Mouse (Mus musculus): ENCODE data around the gene Slc17a9. TPM values are rescaled to one million over a fixed set of nuclear protein-coding genes. Genes with fewer than 3 reads are reported as not detected.

The Slc17a9 gene
- polyA plus RNA-seq, 1 experiment from 2014 or later = 1.7 TPM

- 67% methylated on average over 2 of the region's 2 CpGs for WGBS
- H3K4me3 ChIP-seq (ENCODE audit: low read depth, low read length) = no peak overlapping the region
- no peak overlapping the region for H3K27ac ChIP-seq (ENCODE audit: low read length)
- H3K27me3 ChIP-seq (ENCODE audit: control insufficient read depth, insufficient read depth, low read length) = no peaks in the 10 kb centered on the region
- H3K4me2 ChIP-seq (replicated peaks; ENCODE audit: low read depth, low read length) = no peak overlapping the region
- H3K9ac ChIP-seq (replicated peaks; ENCODE audit: low read depth, low read length) = no peak overlapping the region
- no peaks in the 10 kb centered on the region for H3K4me1 ChIP-seq (ENCODE audit: control insufficient read depth, insufficient read depth, low read length)
- no peaks in the 10 kb centered on the region for H3K36me3 ChIP-seq (ENCODE audit: control insufficient read depth, insufficient read depth, low read length)
- no peak for ATAC-seq (ENCODE audit: insufficient number of reproducible peaks, insufficient read depth, low FRiP score, low read depth)
- H3K9me3 ChIP-seq (ENCODE audit: control insufficient read depth, low read depth, low read length) = no peaks in the 10 kb centered on the region
These were observed 12.9 kb downstream of the Slc17a9 start for GRCm38 (mm10) chr2:180737984-180738383.

- no peak overlapping the region for H3K4me2 ChIP-seq (replicated peaks; ENCODE audit: low read depth, low read length)
- H3K27ac ChIP-seq (ENCODE audit: low read length) = no peak overlapping the region
- no peaks in the 10 kb centered on the region for H3K27me3 ChIP-seq (ENCODE audit: control insufficient read depth, insufficient read depth, low read length)
- no peak overlapping the region for H3K9ac ChIP-seq (replicated peaks; ENCODE audit: low read depth, low read length)
- WGBS = 41% methylated on average over 3 of the region's 3 CpGs
- no peak for ATAC-seq (ENCODE audit: insufficient number of reproducible peaks, insufficient read depth, low FRiP score, low read depth)
- H3K4me3 ChIP-seq (ENCODE audit: low read depth, low read length) = no peak overlapping the region
- no peaks in the 10 kb centered on the region for H3K4me1 ChIP-seq (ENCODE audit: control insufficient read depth, insufficient read depth, low read length)
- H3K9me3 ChIP-seq (ENCODE audit: control insufficient read depth, low read depth, low read length) = no peaks in the 10 kb centered on the region
- H3K36me3 ChIP-seq (ENCODE audit: control insufficient read depth, insufficient read depth, low read length) = no peaks in the 10 kb centered on the region
These were observed 15.3 kb downstream of the Slc17a9 start for GRCm38 (mm10) chr2:180740349-180740748.

- 69% methylated on average over 7 of the region's 7 CpGs for WGBS
- Histone ChIP-seq H3K27ac (ENCODE audit: low read length) (no peak overlapping the region), H3K9me3 (ENCODE audit: control insufficient read depth, low read depth, low read length) (no peaks in the 10 kb centered on the region), H3K9ac (replicated peaks; ENCODE audit: low read depth, low read length) (no peak overlapping the region), H3K4me3 (ENCODE audit: low read depth, low read length) (no peak overlapping the region), H3K4me1 (ENCODE audit: control insufficient read depth, insufficient read depth, low read length) (no peaks in the 10 kb centered on the region), H3K4me2 (replicated peaks; ENCODE audit: low read depth, low read length) (no peak overlapping the region), H3K27me3 (ENCODE audit: control insufficient read depth, insufficient read depth, low read length) (no peaks in the 10 kb centered on the region), H3K36me3 (ENCODE audit: control insufficient read depth, insufficient read depth, low read length) (no peaks in the 10 kb centered on the region)
- ATAC-seq (ENCODE audit: insufficient number of reproducible peaks, insufficient read depth, low FRiP score, low read depth) = no peak
These were observed 16.4 kb downstream of the Slc17a9 start for GRCm38 (mm10) chr2:180741421-180741820.

GRCm38 (mm10) chr2:180742820-180743219 lies 17.8 kb downstream of the Slc17a9 start:
- H3K4me2 ChIP-seq (replicated peaks; ENCODE audit: low read depth, low read length) = no peak overlapping the region
- H3K4me1 ChIP-seq (ENCODE audit: control insufficient read depth, insufficient read depth, low read length) = no peaks in the 10 kb centered on the region
- H3K27ac ChIP-seq (ENCODE audit: low read length) = no peak overlapping the region
- no peaks in the 10 kb centered on the region for H3K36me3 ChIP-seq (ENCODE audit: control insufficient read depth, insufficient read depth, low read length)
- no peaks in the 10 kb centered on the region for H3K9me3 ChIP-seq (ENCODE audit: control insufficient read depth, low read depth, low read length)
- 79% methylated on average over 6 of the region's 6 CpGs for WGBS
- no peaks in the 10 kb centered on the region for H3K27me3 ChIP-seq (ENCODE audit: control insufficient read depth, insufficient read depth, low read length)
- no peak overlapping the region for H3K4me3 ChIP-seq (ENCODE audit: low read depth, low read length)
- H3K9ac ChIP-seq (replicated peaks; ENCODE audit: low read depth, low read length) = no peak overlapping the region
- no peak for ATAC-seq (ENCODE audit: insufficient number of reproducible peaks, insufficient read depth, low FRiP score, low read depth)

GRCm38 (mm10) chr2:180743321-180743720 lies 18.3 kb downstream of the Slc17a9 start:
- Histone ChIP-seq H3K27me3 (ENCODE audit: control insufficient read depth, insufficient read depth, low read length) (no peaks in the 10 kb centered on the region), H3K4me2 (replicated peaks; ENCODE audit: low read depth, low read length) (no peak overlapping the region), H3K9me3 (ENCODE audit: control insufficient read depth, low read depth, low read length) (no peaks in the 10 kb centered on the region), H3K36me3 (ENCODE audit: control insufficient read depth, insufficient read depth, low read length) (no peaks in the 10 kb centered on the region), H3K4me3 (ENCODE audit: low read depth, low read length) (no peak overlapping the region), H3K9ac (replicated peaks; ENCODE audit: low read depth, low read length) (no peak overlapping the region), H3K4me1 (ENCODE audit: control insufficient read depth, insufficient read depth, low read length) (no peaks in the 10 kb centered on the region), H3K27ac (ENCODE audit: low read length) (no peak overlapping the region)
- WGBS = 80% methylated on average over 2 of the region's 2 CpGs
- no peak for ATAC-seq (ENCODE audit: insufficient number of reproducible peaks, insufficient read depth, low FRiP score, low read depth)

GRCm38 (mm10) chr2:180745248-180745927 lies 20.3 kb downstream of the Slc17a9 start:
- no peak overlapping the region for H3K9ac ChIP-seq (replicated peaks; ENCODE audit: low read depth, low read length)
- WGBS = 34% methylated on average over 17 of the region's 17 CpGs
- no peaks in the 10 kb centered on the region for H3K4me1 ChIP-seq (ENCODE audit: control insufficient read depth, insufficient read depth, low read length)
- H3K27me3 ChIP-seq (ENCODE audit: control insufficient read depth, insufficient read depth, low read length) = no peaks in the 10 kb centered on the region
- peak; percentile 51; the same call in 1 of the 2 replicates for ATAC-seq (ENCODE audit: insufficient number of reproducible peaks, insufficient read depth, low FRiP score, low read depth)
- H3K36me3 ChIP-seq (ENCODE audit: control insufficient read depth, insufficient read depth, low read length) = no peaks in the 10 kb centered on the region
- H3K9me3 ChIP-seq (ENCODE audit: control insufficient read depth, low read depth, low read length) = no peaks in the 10 kb centered on the region
- H3K27ac ChIP-seq (ENCODE audit: low read length) = no peak overlapping the region
- no peak overlapping the region for H3K4me3 ChIP-seq (ENCODE audit: low read depth, low read length)
- H3K4me2 ChIP-seq (replicated peaks; ENCODE audit: low read depth, low read length) = no peak overlapping the region

GRCm38 (mm10) chr2:180746569-180747192 lies 21.6 kb downstream of the Slc17a9 start:
- Histone ChIP-seq H3K4me2 (replicated peaks; ENCODE audit: low read depth, low read length) (no peak overlapping the region), H3K27ac (ENCODE audit: low read length) (no peak overlapping the region), H3K36me3 (ENCODE audit: control insufficient read depth, insufficient read depth, low read length) (no peaks in the 10 kb centered on the region), H3K9me3 (ENCODE audit: control insufficient read depth, low read depth, low read length) (no peaks in the 10 kb centered on the region), H3K9ac (replicated peaks; ENCODE audit: low read depth, low read length) (no peak overlapping the region), H3K4me3 (ENCODE audit: low read depth, low read length) (no peak overlapping the region), H3K4me1 (ENCODE audit: control insufficient read depth, insufficient read depth, low read length) (no peaks in the 10 kb centered on the region), H3K27me3 (ENCODE audit: control insufficient read depth, insufficient read depth, low read length) (no peaks in the 10 kb centered on the region)
- WGBS = 51% methylated on average over 5 of the region's 5 CpGs
- ATAC-seq (ENCODE audit: insufficient number of reproducible peaks, insufficient read depth, low FRiP score, low read depth) = no peak

GRCm38 (mm10) chr2:180748904-180749303 lies 23.8 kb downstream of the Slc17a9 start:
- no peak overlapping the region for H3K27ac ChIP-seq (ENCODE audit: low read length)
- ATAC-seq (ENCODE audit: insufficient number of reproducible peaks, insufficient read depth, low FRiP score, low read depth) = no peak
- no peaks in the 10 kb centered on the region for H3K27me3 ChIP-seq (ENCODE audit: control insufficient read depth, insufficient read depth, low read length)
- H3K4me2 ChIP-seq (replicated peaks; ENCODE audit: low read depth, low read length) = no peak overlapping the region
- 37% methylated on average over 5 of the region's 5 CpGs for WGBS
- no peaks in the 10 kb centered on the region for H3K36me3 ChIP-seq (ENCODE audit: control insufficient read depth, insufficient read depth, low read length)
- H3K4me1 ChIP-seq (ENCODE audit: control insufficient read depth, insufficient read depth, low read length) = no peaks in the 10 kb centered on the region
- no peak overlapping the region for H3K9ac ChIP-seq (replicated peaks; ENCODE audit: low read depth, low read length)
- H3K4me3 ChIP-seq (ENCODE audit: low read depth, low read length) = no peak overlapping the region
- no peaks in the 10 kb centered on the region for H3K9me3 ChIP-seq (ENCODE audit: control insufficient read depth, low read depth, low read length)

Data from stomach, embryonic 14.5 days (tissue).